Mouse (Mus musculus) intestine, embryonic 14.5 days (tissue): ENCODE measurements around the gene Armc12. TPM values are rescaled to one million over a fixed set of nuclear protein-coding genes. Genes with fewer than 3 reads are reported as not detected.

Experiments
- ATAC-seq: fragments of 200-750 bp; cut with Nextera tagmentation; replicated peaks from 2 replicates; pipeline ENCODE4 v1.8.0; 2017; ENCODE audit warnings: low read depth, moderate number of reproducible peaks, moderate TSS enrichment, moderate library complexity; ENCODE audit not compliant: low FRiP score, low TSS enrichment
- DNase-seq: peaks from one replicate; pipeline ENCODE4 v3.0.0-alpha.2; 2018; ENCODE audit warnings: low spot score
- H3K27ac ChIP-seq: fragments of 300-500 bp; sonication (generic); 2 replicates; pipeline ENCODE4 v1.5.1; 2014; ENCODE audit warnings: low read depth, mild to moderate bottlenecking, control low read depth
- H3K27me3 ChIP-seq: fragments of 300-500 bp; sonication (generic); replicated peaks from 2 replicates; pipeline ENCODE4 v1.6.1; 2014; ENCODE audit warnings: low read length, control low read depth; ENCODE audit not compliant: control insufficient read depth, insufficient read depth
- H3K36me3 ChIP-seq: fragments of 300-500 bp; sonication (generic); 2 replicates; pipeline ENCODE4 v1.6.1; 2014; ENCODE audit warnings: low read length, control low read depth; ENCODE audit not compliant: control insufficient read depth, insufficient read depth
- H3K4me1 ChIP-seq: fragments of 300-500 bp; sonication (generic); replicated peaks from 2 replicates; pipeline ENCODE4 v1.6.1; 2014; ENCODE audit warnings: low read length, control low read depth, mixed read lengths; ENCODE audit not compliant: control insufficient read depth, insufficient read depth
- H3K4me2 ChIP-seq: fragments of 300-500 bp; sonication (generic); 2 replicates; pipeline ENCODE4 v1.6.1; 2014; ENCODE audit warnings: low read length
- H3K4me3 ChIP-seq: fragments of 300-500 bp; sonication (generic); 2 replicates; pipeline ENCODE4 v1.5.1; 2014; ENCODE audit warnings: low read depth, low read length, control low read depth, mixed read lengths
- H3K9ac ChIP-seq: fragments of 300-500 bp; sonication (generic); 2 replicates; pipeline ENCODE4 v1.6.1; 2014; ENCODE audit warnings: mild to moderate bottlenecking, low read length
- H3K9me3 ChIP-seq: fragments of 300-500 bp; sonication (generic); 2 replicates; pipeline ENCODE4 v1.6.1; 2016; ENCODE audit warnings: low read length, control low read depth; ENCODE audit not compliant: control insufficient read depth
- WGBS: fragments of 180-500 bp; shearing (Covaris S2); extraction: QIAGEN DNeasy Blood & Tissue Kit; methylation state at CpG from one replicate; pipeline ENCODE4 v1.1.7; 2014; 5-methylcytosine and 5-hydroxymethylcytosine counted together
- microRNA-seq: library from miRNA; unstranded; fragments of <30 nt; microRNA quantifications from one replicate; pipeline ENCODE4, GENCODE M21; 2016
- polyA plus RNA-seq: library from polyadenylated mRNA; unstranded; fragments of >200 nt; fragmentation: Nextera tagmentation; extraction: Ambion mirVana; gene quantifications from 2 replicates; pipeline ENCODE4 v1.2.1, GENCODE M21; 2014

The Armc12 gene
- polyA plus RNA-seq, 1 experiment from 2014 or later = not detected

DNA sequence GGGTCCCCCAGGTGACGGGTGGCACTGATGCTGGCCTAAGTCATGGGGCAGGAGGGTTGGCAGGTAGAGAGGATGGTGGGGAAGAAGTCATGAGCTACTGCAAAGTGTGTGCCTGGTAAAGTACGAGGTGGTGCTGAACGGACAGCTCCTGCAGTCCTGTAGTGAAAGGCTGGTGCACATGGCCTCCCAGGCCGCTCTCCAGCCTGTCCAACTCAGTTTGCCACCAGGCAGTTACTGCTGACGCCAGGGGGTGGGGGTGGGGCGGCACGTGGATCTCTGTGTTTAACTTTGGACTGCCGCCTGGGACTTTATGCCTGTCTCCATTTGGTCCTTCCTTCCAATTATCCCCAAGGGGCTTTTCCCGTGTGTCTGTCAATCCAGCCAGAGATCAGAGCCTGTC, 49.8 kb downstream of the Armc12 start:
- Histone ChIP-seq H3K4me1 (0 out of 2 replicates have a peak, but pooled peaks cover 3% of the 10 kb centered on the region), H3K9me3 (no peaks in the 10 kb centered on the region), H3K4me2 (no peak overlapping the region), H3K9ac (no peak overlapping the region), H3K4me3 (no peak overlapping the region), H3K27ac (no peak overlapping the region), H3K27me3 (no peaks in the 10 kb centered on the region), H3K36me3 (no peaks in the 10 kb centered on the region)
- WGBS = 4% methylated on average over 9 of the region's 9 CpGs
- peak; percentile 91 for DNase-seq
- 0 out of 2 replicates have a peak, but pooled peaks have one; percentile 32 for ATAC-seq

DNA sequence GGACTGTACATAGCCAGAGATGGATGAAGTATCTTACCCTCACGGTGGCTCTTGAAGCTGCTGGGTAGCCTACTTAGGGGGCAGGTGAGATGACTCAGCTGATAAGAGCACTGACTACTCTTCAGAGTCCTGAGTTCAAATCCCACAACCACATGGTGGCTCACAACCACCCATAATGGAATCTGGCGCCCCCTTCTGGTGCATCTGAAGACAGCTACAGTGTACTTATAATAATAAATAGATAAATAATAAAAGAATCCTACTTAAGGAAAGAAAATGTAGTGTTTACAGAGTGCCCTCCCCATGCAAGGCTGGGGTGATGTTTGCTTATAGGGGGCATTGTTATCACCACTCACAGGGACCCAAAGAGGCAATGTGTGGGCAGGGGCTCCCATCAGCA, 50.5 kb downstream of the Armc12 start:
- Histone ChIP-seq H3K9ac (no peak overlapping the region), H3K4me3 (no peak overlapping the region), H3K4me1 (no peaks in the 10 kb centered on the region), H3K27ac (no peak overlapping the region), H3K4me2 (no peak overlapping the region), H3K27me3 (no peaks in the 10 kb centered on the region), H3K36me3 (no peaks in the 10 kb centered on the region), H3K9me3 (no peaks in the 10 kb centered on the region)
- ATAC-seq = no peak
- DNase-seq = no peak
- 57% methylated on average over 2 of the region's 2 CpGs for WGBS

DNA sequence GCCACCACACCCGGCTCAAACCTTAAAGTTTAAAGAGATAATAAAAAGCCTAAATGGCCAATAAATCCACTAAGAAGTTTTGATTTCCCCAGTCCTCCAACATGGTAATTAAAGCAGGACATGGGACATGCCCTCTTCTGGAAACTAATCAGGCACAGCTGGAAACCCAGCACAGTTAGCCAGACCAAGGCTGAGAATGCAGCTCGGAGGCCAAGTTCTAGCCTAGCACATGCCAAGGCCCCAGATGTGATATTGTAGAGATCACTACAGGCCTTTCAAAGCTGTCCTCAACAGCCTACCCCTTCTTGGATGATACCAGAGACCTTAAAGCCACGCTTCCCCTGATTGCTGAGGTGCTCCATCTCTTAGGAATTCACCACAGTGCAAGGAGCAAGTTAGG, 55.9 kb downstream of the Armc12 start:
- H3K4me2 ChIP-seq = no peak overlapping the region
- H3K4me3 ChIP-seq = no peak overlapping the region
- H3K27ac ChIP-seq = no peak overlapping the region
- H3K27me3 ChIP-seq = no peaks in the 10 kb centered on the region
- H3K4me1 ChIP-seq = no peaks in the 10 kb centered on the region
- ATAC-seq (no peak), DNase-seq (no peak)
- 80% methylated on average over 3 of the region's 3 CpGs for WGBS
- no peak overlapping the region for H3K9ac ChIP-seq
- no peaks in the 10 kb centered on the region for H3K9me3 ChIP-seq
- peaks cover 40% of the 10 kb centered on the region for H3K36me3 ChIP-seq

DNA sequence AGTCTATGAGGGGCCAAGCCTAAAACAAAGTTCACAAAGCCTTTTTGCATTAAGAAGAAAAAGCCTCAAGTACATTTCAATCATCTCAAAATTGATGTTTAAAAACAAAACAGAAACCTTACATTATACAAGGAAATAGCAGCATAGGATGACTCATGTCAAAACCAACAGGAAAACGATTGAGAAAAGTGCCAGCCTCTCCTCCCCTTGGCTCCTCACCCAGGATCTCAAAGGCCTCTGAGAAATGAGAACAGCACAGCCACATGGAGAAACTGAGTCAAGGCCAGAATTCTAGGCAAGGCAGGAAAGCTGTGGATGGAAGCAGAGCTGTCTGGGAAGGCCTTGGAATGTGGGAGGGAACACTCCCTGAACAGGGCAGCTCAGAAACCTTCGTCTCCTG, 58.0 kb downstream of the Armc12 start:
- 84% methylated on average over 2 of the region's 2 CpGs for WGBS
- Histone ChIP-seq H3K9me3 (no peaks in the 10 kb centered on the region), H3K27ac (no peak overlapping the region), H3K9ac (no peak overlapping the region), H3K4me1 (no peaks in the 10 kb centered on the region), H3K27me3 (no peaks in the 10 kb centered on the region), H3K36me3 (peaks cover 60% of the 10 kb centered on the region), H3K4me3 (no peak overlapping the region), H3K4me2 (no peak overlapping the region)
- ATAC-seq (no peak), DNase-seq (no peak)

Small RNA genes within 50 kb of the gene (microRNA-seq; reads per million reads assigned to microRNA genes)
- gene Gm25195 (not detected), gene Mir6969 (not detected)

Other genes starting within 250 kb of the Armc12 start
- gene Fance, start 217.3 kb upstream of the Armc12 start, polyA plus RNA-seq = 27.3 and 33.7 TPM in 2 replicates
- 909 and 955 TPM in 2 replicates for gene Rpl10a, start 202.3 kb upstream of the Armc12 start, polyA plus RNA-seq
- 12.0 and 13.3 TPM in 2 replicates for gene Tead3, start 180.0 kb upstream of the Armc12 start, polyA plus RNA-seq
- gene Tulp1, start 165.6 kb upstream of the Armc12 start, polyA plus RNA-seq = 3.7 and 4.0 TPM in 2 replicates
- 8.1 and 8.7 TPM in 2 replicates for gene Fkbp5, start 13.3 kb upstream of the Armc12 start, polyA plus RNA-seq
- not detected in 2 replicates for gene Clpsl2, start 18.6 kb downstream of the Armc12 start, polyA plus RNA-seq
- gene Clps, start 30.0 kb downstream of the Armc12 start, polyA plus RNA-seq = 18.6 and 323 TPM in 2 replicates
- gene Lhfpl5, start 44.8 kb downstream of the Armc12 start, polyA plus RNA-seq = 1.5 and 2.0 TPM in 2 replicates
- gene Srpk1, start 91.9 kb downstream of the Armc12 start, polyA plus RNA-seq = 124 and 126 TPM in 2 replicates
- 0.35 and 0.55 TPM in 2 replicates for gene Slc26a8, start 159.4 kb downstream of the Armc12 start, polyA plus RNA-seq
- gene Mapk14, start 160.5 kb downstream of the Armc12 start, polyA plus RNA-seq = 60.7 and 62.6 TPM in 2 replicates
- gene AC170998.1, start 195.3 kb downstream of the Armc12 start, polyA plus RNA-seq = 4.0 and 4.7 TPM in 2 replicates
- gene Mapk13, start 238.5 kb downstream of the Armc12 start, polyA plus RNA-seq = 135 and 136 TPM in 2 replicates